Mouse (Mus musculus) ovary, postnatal 14 days (tissue): ENCODE data around the gene Afg3l1.
"Not testable (repeated sequence)": the region's sequence is repeated elsewhere in the genome, so short reads cannot be mapped to it uniquely, and the experiment has no call there.

ENCODE experiments used
- DNase-seq: peaks from one replicate; pipeline ENCODE4 v3.0.0; 2022; ENCODE audit warnings: low spot score

Afg3l1 gene

GRCm38 (mm10) chr8:123477737-123478258 is at the start of gene Afg3l1:
Gene Afg3l1 (plus strand): TSS chr8:123477903.
- peak; percentile 88 for DNase-seq

- no peak for DNase-seq
Measured at GRCm38 (mm10) chr8:123428343-123428893, 49.3 kb upstream of the Afg3l1 start.

GRCm38 (mm10) chr8:123428939-123429721 is 48.6 kb upstream of the Afg3l1 start:
- DNase-seq = no peak

- not testable (repeated sequence) for DNase-seq
Measured at GRCm38 (mm10) chr8:123429722-123430013, 48.0 kb upstream of the Afg3l1 start.

GRCm38 (mm10) chr8:123430936-123431335 is 46.8 kb upstream of the Afg3l1 start:
- not testable (repeated sequence) for DNase-seq

GRCm38 (mm10) chr8:123431616-123432365 is 45.9 kb upstream of the Afg3l1 start:
- no peak for DNase-seq

- no peak for DNase-seq
Measured at GRCm38 (mm10) chr8:123432381-123432780, 45.3 kb upstream of the Afg3l1 start.

- not testable (repeated sequence) for DNase-seq
Measured at GRCm38 (mm10) chr8:123433241-123433974, 44.3 kb upstream of the Afg3l1 start.

GRCm38 (mm10) chr8:123441788-123442187 is 35.9 kb upstream of the Afg3l1 start:
- no peak for DNase-seq

- no peak for DNase-seq
Measured at GRCm38 (mm10) chr8:123442351-123442750, 35.4 kb upstream of the Afg3l1 start.

GRCm38 (mm10) chr8:123442871-123443575 is 34.7 kb upstream of the Afg3l1 start:
- peak; percentile 98 for DNase-seq

- DNase-seq = no peak
Measured at GRCm38 (mm10) chr8:123443576-123443921, 34.2 kb upstream of the Afg3l1 start.

- no peak for DNase-seq
Measured at GRCm38 (mm10) chr8:123444131-123444530, 33.6 kb upstream of the Afg3l1 start.

- no peak for DNase-seq
Measured at GRCm38 (mm10) chr8:123445981-123446380, 31.7 kb upstream of the Afg3l1 start.

- no peak for DNase-seq
Measured at GRCm38 (mm10) chr8:123446799-123447198, 30.9 kb upstream of the Afg3l1 start.

GRCm38 (mm10) chr8:123450783-123451182 is 26.9 kb upstream of the Afg3l1 start:
- DNase-seq = no peak

- not testable (repeated sequence) for DNase-seq
Measured at GRCm38 (mm10) chr8:123451747-123452146, 26.0 kb upstream of the Afg3l1 start.

- no peak for DNase-seq
Measured at GRCm38 (mm10) chr8:123452149-123452548, 25.6 kb upstream of the Afg3l1 start.

GRCm38 (mm10) chr8:123453291-123453690 is 24.4 kb upstream of the Afg3l1 start:
- DNase-seq = no peak

GRCm38 (mm10) chr8:123453951-123454350 is 23.8 kb upstream of the Afg3l1 start:
- no peak for DNase-seq

GRCm38 (mm10) chr8:123454559-123454958 is 23.1 kb upstream of the Afg3l1 start:
- no peak for DNase-seq

GRCm38 (mm10) chr8:123463651-123464050 is 14.1 kb upstream of the Afg3l1 start:
- DNase-seq = no peak
